Mouse (Mus musculus) hindbrain, embryonic 16.5 days (tissue): Measurements from ENCODE around the gene Mrpl48. TPM values are rescaled to one million over a fixed set of nuclear protein-coding genes. Genes with fewer than 3 reads are reported as not detected.

Experiments
- ATAC-seq: fragments of 200-750 bp; cut with Nextera tagmentation; 2 replicates; pipeline ENCODE4 v1.8.0; 2017; ENCODE audit warnings: moderate TSS enrichment, moderate library complexity
- H3K27ac ChIP-seq: fragments of 300-500 bp; sonication (generic); 2 replicates; pipeline ENCODE4 v1.5.1; 2014; ENCODE audit warnings: low read depth, mild to moderate bottlenecking, control low read depth, low read length, moderate library complexity
- H3K27me3 ChIP-seq: fragments of 300-500 bp; sonication (generic); replicated peaks from 2 replicates; pipeline ENCODE4 v1.6.1; 2014; ENCODE audit warnings: low read length; ENCODE audit not compliant: control insufficient read depth, insufficient read depth
- H3K36me3 ChIP-seq: fragments of 300-500 bp; sonication (generic); 2 replicates; pipeline ENCODE4 v1.6.1; 2014; ENCODE audit warnings: mild to moderate bottlenecking, low read length, moderate library complexity, mixed read lengths; ENCODE audit not compliant: control insufficient read depth, insufficient read depth
- H3K4me1 ChIP-seq: fragments of 300-500 bp; sonication (generic); 2 replicates; pipeline ENCODE4 v1.6.1; 2014; ENCODE audit warnings: low read depth, low read length; ENCODE audit not compliant: control insufficient read depth, insufficient read depth
- H3K4me2 ChIP-seq: fragments of 300-500 bp; sonication (generic); 2 replicates; pipeline ENCODE4 v1.6.1; 2014; ENCODE audit warnings: mild to moderate bottlenecking, low read length, control low read depth, moderate library complexity
- H3K4me3 ChIP-seq: fragments of 300-500 bp; sonication (generic); 2 replicates; pipeline ENCODE4 v1.5.1; 2014; ENCODE audit warnings: mild to moderate bottlenecking, low read length, control low read depth, moderate library complexity
- H3K9ac ChIP-seq: fragments of 300-500 bp; sonication (generic); 2 replicates; pipeline ENCODE4 v1.6.1; 2014; ENCODE audit warnings: low read depth, mild to moderate bottlenecking, control low read depth, low read length, moderate library complexity
- H3K9me3 ChIP-seq: fragments of 300-500 bp; sonication (generic); 2 replicates; pipeline ENCODE4 v1.6.1; 2014; ENCODE audit warnings: mild to moderate bottlenecking, low read length, moderate library complexity; ENCODE audit not compliant: control insufficient read depth
- WGBS: fragments of 180-500 bp; shearing (Covaris S2); extraction: QIAGEN DNeasy Blood & Tissue Kit; methylation state at CpG from one replicate; pipeline ENCODE4 v1.1.7; 2014; 5-methylcytosine and 5-hydroxymethylcytosine counted together
- polyA plus RNA-seq: library from polyadenylated mRNA; unstranded; fragments of >200 nt; fragmentation: Nextera tagmentation; extraction: Ambion mirVana; gene quantifications from 2 replicates; pipeline ENCODE4 v1.2.1, GENCODE M21; 2015

The Mrpl48 gene
- polyA plus RNA-seq, 1 experiment from 2014 or later: 90.5 TPM

DNA sequence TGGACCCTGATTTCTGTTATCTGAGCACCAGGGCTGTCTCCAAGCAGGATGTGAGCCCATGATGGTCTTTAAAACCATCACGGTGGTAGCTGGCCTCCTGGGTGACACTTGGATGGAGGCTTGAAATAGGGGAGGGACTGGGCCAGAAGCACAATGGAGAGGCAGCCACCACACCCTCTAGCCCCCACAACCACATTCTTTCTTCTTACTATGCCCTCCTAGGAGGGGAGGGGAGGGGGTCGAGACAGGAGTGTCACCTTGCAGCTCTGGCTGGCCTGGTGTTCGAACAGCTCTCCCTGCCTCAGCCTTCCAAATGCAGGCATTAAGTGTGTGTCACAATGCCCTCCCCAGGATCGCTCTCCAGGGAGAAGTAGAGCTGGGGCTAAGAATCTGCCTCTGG is 110.7 kb downstream of the Mrpl48 start:
- Histone ChIP-seq H3K4me1 (peaks cover 26% of the 10 kb centered on the region), H3K9me3 (no peaks in the 10 kb centered on the region), H3K9ac (no peak overlapping the region), H3K27me3 (no peaks in the 10 kb centered on the region), H3K36me3 (no peaks in the 10 kb centered on the region), H3K4me2 (no peak overlapping the region), H3K27ac (no peak overlapping the region), H3K4me3 (no peak overlapping the region)
- 75% methylated on average over 4 of the region's 4 CpGs for WGBS
- ATAC-seq: no peak

DNA sequence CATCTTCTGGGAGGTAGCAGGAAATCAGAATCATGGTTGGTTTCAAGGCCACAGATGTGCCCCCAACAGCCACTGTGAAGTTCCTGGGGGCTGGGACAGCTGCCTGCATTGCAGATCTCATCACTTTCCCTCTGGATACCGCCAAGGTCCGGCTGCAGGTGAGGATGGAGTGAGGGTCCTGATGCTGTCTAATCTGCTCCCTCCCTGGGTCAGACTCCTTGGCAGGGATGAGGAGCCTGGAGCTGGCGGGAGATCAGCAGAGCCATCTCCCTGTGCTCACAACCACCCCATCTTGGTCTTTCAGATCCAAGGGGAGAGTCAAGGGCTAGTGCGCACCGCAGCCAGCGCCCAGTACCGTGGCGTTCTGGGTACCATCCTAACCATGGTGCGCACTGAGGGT is 111.3 kb downstream of the Mrpl48 start:
- H3K27ac ChIP-seq: no peak overlapping the region
- H3K9ac ChIP-seq: no peak overlapping the region
- H3K4me3 ChIP-seq: no peak overlapping the region
- no peaks in the 10 kb centered on the region for H3K9me3 ChIP-seq
- no peaks in the 10 kb centered on the region for H3K27me3 ChIP-seq
- H3K4me1 ChIP-seq: peaks cover 26% of the 10 kb centered on the region
- 97% methylated on average over 9 of the region's 9 CpGs for WGBS
- no peaks in the 10 kb centered on the region for H3K36me3 ChIP-seq
- no peak for ATAC-seq
- H3K4me2 ChIP-seq: no peak overlapping the region

DNA sequence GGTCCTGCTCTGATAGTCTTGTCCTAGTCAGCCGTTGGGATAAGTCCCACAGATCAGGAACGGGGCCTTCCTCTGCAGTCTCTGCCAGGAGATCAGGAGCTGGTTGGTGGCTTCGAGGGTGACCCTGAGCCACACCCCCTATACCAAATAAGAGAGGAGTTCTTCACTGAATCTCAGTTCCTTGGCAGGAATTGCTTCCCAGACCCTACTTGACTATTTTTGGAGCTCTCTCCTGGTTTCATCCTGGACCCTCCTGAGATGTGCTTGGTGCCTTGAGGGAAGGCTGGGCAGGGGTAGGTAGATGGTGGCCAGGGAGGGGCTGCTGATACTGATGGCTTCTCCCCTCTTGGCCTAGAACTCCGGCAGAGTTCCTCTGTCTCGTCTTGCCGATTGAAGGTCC is 111.7 kb downstream of the Mrpl48 start:
- WGBS: 83% methylated on average over 6 of the region's 6 CpGs
- no peak for ATAC-seq

More for the DNA sequence above, 111.7 kb downstream of the Mrpl48 start:
- H3K9me3 ChIP-seq: no peaks in the 10 kb centered on the region
- H3K4me3 ChIP-seq: no peak overlapping the region
- peaks cover 26% of the 10 kb centered on the region for H3K4me1 ChIP-seq
- H3K27me3 ChIP-seq: no peaks in the 10 kb centered on the region
- no peaks in the 10 kb centered on the region for H3K36me3 ChIP-seq
- peak overlapping the region; percentile 78 for H3K27ac ChIP-seq
- H3K4me2 ChIP-seq: peak overlapping the region; percentile 80
- H3K9ac ChIP-seq: peak overlapping the region; percentile 41; the same call in 1 of the 2 replicates

Other genes starting within 250 kb of the Mrpl48 start
- 13.2 and 16.9 TPM in 2 replicates for gene C2cd3, start 236.1 kb downstream of the Mrpl48 start, polyA plus RNA-seq
- 157 and 168 TPM in 2 replicates for gene Ppme1, start 236.0 kb downstream of the Mrpl48 start, polyA plus RNA-seq
- gene Ucp3, start 135.3 kb downstream of the Mrpl48 start, polyA plus RNA-seq: 0.06 and 0.15 TPM in 2 replicates
- gene Ucp2, start 115.0 kb downstream of the Mrpl48 start, polyA plus RNA-seq: 85.7 and 88.9 TPM in 2 replicates
- gene Dnajb13, start 93.3 kb downstream of the Mrpl48 start, polyA plus RNA-seq: 6.8 and 8.6 TPM in 2 replicates
- gene Coa4, start 71.2 kb downstream of the Mrpl48 start, polyA plus RNA-seq: 14.1 and 17.3 TPM in 2 replicates
- 276 and 294 TPM in 2 replicates for gene Rab6a, start 891 bp downstream of the Mrpl48 start, polyA plus RNA-seq
- gene Plekhb1, start 54.1 kb upstream of the Mrpl48 start, polyA plus RNA-seq: 24.8 and 28.9 TPM in 2 replicates
- 102 and 103 TPM in 2 replicates for gene Fam168a, start 98.3 kb upstream of the Mrpl48 start, polyA plus RNA-seq